Mouse (Mus musculus): Measurements from ENCODE around the gene Asap3. TPM values are rescaled to one million over a fixed set of nuclear protein-coding genes. Genes with fewer than 3 reads are reported as not detected.

Asap3 gene
- polyA plus RNA-seq (2014; fragmentation: Nextera tagmentation; extraction: Ambion mirVana), result 1.6 and 2.4 TPM in 2 replicates

DNA sequence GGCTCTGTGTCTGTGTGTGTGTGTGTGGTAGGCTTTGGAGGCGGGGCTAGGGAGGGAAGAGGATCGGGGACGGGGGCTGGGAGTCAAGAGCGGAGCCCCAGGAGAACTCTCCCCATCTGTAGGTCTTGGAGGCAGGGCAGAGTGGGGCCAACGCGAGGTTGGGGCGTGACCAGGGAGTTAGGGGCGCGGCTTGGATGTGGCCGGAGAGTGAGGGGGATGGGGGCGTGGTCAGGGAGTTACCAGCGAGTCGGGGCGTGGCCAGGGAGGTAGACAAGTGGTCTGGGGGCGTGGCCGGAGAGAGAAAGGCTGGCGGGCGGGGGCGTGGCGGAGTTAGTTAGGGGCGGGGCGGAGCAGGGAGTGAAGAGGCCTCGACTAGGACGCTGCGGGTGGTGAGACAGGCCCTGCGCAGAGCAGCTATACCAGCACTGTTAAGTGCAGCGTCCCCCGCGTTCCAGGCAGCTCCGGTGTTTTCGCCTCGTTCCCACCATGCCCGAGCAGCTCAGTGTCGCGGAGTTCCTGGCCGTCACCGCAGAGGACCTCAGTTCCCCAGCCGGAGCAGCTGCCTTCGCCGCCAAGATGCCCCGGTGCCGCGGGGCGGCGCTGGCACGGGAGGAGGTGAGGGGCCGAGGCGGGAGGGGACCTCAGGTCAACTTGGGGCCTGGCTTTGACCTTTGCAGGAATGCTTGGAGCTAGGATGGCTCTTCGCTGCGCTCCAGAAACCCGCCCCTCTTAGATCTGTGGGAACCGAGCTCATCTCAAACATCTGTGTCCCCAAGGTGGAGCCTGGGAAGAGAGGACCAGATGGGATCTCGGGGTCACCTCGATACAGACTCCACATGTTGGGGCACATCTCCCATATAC lies at the start of gene Asap3:
Asap3 (plus strand) TSS at position 333 of the 861 bp plus-strand sequence.
- no peaks in the 10 kb centered on the region for H3K36me3 ChIP-seq (ENCODE audit: control insufficient read depth, insufficient read depth, low read length)
- peak within 1 kb of the TSS; percentile 51 for H3K4me3 ChIP-seq (ENCODE audit: low read depth, low read length)
- peak within 1 kb of the TSS; percentile 99 for H3K4me2 ChIP-seq (ENCODE audit: low read length)
- peak within 1 kb of the TSS; percentile 18; the same call in 1 of the 2 replicates for H3K27ac ChIP-seq (ENCODE audit: low read depth, low read length)
- H3K4me1 ChIP-seq (ENCODE audit: control insufficient read depth, insufficient read depth, low read length), result peaks cover 7% of the 10 kb centered on the region
- peak; percentile 90 for ATAC-seq
- H3K9ac ChIP-seq (ENCODE audit: low read length), result peak within 1 kb of the TSS; percentile 75
- H3K27me3 ChIP-seq (replicated peaks; ENCODE audit: control insufficient read depth, insufficient read depth, low read length), result 0 out of 2 replicates have a peak, but pooled peaks cover 3% of the 10 kb centered on the region
- WGBS, result 1% methylated on average over 51 of the region's 54 CpGs
- H3K9me3 ChIP-seq (replicated peaks; ENCODE audit: control insufficient read depth, low read length), result no peaks in the 10 kb centered on the region
- DNase-seq (ENCODE audit: low spot score), result peak; percentile 97

DNA sequence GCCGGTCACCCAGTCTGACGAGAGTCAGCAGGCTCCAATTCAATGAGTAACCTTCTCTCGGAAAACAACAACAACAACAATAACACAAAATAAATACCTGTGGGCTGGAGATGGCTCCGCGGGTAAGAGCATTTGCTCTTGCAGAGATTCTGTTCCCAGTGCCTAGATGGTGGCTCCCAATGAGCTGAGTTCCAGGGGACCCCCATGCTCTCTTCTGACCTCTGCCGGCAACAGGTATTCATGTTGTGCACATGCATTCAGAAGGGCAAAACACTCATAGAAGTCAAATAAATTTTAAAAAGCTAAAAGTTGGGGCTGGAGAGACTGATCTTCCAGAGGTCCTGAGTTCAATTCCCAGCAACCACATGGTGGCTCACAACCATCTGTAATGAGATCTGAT lies 47.7 kb upstream of the Asap3 start:
- Histone ChIP-seq H3K36me3 (ENCODE audit: control insufficient read depth, insufficient read depth, low read length) (no peaks in the 10 kb centered on the region), H3K4me3 (ENCODE audit: low read depth, low read length) (no peak overlapping the region), H3K4me2 (ENCODE audit: low read length) (no peak overlapping the region), H3K27ac (ENCODE audit: low read depth, low read length) (no peak overlapping the region), H3K4me1 (ENCODE audit: control insufficient read depth, insufficient read depth, low read length) (no peaks in the 10 kb centered on the region; the same call in 1 of the 2 replicates), H3K9me3 (replicated peaks; ENCODE audit: control insufficient read depth, low read length) (no peaks in the 10 kb centered on the region), H3K9ac (ENCODE audit: low read length) (no peak overlapping the region), H3K27me3 (replicated peaks; ENCODE audit: control insufficient read depth, insufficient read depth, low read length) (no peaks in the 10 kb centered on the region)
- no peak for ATAC-seq
- DNase-seq (ENCODE audit: low spot score), result no peak
- WGBS, result 77% methylated on average over 6 of the region's 6 CpGs

DNA sequence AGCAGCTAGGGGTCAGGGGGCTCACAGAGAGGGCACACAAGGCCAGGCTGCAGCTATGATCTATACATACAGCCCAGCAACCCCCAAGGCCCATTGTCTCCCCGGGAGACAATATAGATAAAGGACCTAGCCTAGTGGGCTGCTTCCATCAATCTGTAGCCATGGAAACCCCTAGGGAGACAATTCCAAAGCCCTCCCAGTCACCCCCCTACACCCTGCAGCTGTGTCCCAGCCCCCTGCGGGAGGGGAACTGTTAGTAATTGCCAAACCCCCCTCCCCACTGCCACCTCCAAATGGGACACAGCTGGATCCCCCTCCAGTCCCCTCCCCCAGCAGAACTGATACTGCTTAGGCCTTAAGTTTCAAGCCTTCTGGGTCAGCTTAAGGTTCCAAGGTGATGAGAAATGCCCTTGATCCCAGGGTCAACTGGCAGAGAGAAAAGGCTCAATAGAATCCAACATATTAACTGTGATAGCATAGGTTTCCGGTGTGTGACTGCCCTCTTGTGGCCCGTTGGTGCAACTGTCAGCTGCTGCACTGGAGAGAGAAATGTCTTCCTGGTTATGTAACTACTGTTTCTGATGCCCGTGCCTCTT lies 46.3 kb upstream of the Asap3 start:
- peak; percentile 91 for DNase-seq (ENCODE audit: low spot score)
- Histone ChIP-seq H3K27me3 (replicated peaks; ENCODE audit: control insufficient read depth, insufficient read depth, low read length) (no peaks in the 10 kb centered on the region), H3K36me3 (ENCODE audit: control insufficient read depth, insufficient read depth, low read length) (no peaks in the 10 kb centered on the region), H3K9me3 (replicated peaks; ENCODE audit: control insufficient read depth, low read length) (no peaks in the 10 kb centered on the region), H3K4me3 (ENCODE audit: low read depth, low read length) (no peak overlapping the region), H3K4me1 (ENCODE audit: control insufficient read depth, insufficient read depth, low read length) (no peaks in the 10 kb centered on the region; the same call in 1 of the 2 replicates), H3K9ac (ENCODE audit: low read length) (no peak overlapping the region; the same call in 1 of the 2 replicates), H3K4me2 (ENCODE audit: low read length) (no peak overlapping the region), H3K27ac (ENCODE audit: low read depth, low read length) (peak overlapping the region; percentile 63; the same call in 1 of the 2 replicates)
- under 1% methylated on average over 5 of the region's 5 CpGs for WGBS
- ATAC-seq, result peak; percentile 85

DNA sequence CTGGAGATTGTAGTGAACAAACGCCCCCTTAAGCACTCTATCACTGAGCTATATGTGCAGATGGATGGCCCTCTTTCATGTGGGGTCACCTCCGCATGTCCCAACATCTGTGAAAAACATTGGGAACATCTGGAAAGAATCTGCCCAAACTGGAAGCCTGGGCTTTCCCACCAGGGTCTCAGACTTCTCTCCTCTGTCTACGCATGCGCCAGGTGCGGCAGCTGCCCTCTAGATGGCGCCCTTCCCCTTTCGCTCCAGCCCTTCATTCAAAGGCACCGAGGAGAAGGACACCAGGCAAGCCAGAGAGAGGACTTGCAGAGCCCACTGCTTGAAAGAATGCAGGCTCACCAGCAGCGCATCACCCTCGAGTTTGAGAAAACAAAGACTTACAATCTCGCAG lies 42.7 kb upstream of the Asap3 start:
- no peak overlapping the region for H3K4me3 ChIP-seq (ENCODE audit: low read depth, low read length)
- DNase-seq (ENCODE audit: low spot score) (peak; percentile 85), ATAC-seq (peak; percentile 72)
- H3K4me2 ChIP-seq (ENCODE audit: low read length), result no peak overlapping the region
- no peak overlapping the region for H3K9ac ChIP-seq (ENCODE audit: low read length)
- H3K9me3 ChIP-seq (replicated peaks; ENCODE audit: control insufficient read depth, low read length), result no peaks in the 10 kb centered on the region
- H3K36me3 ChIP-seq (ENCODE audit: control insufficient read depth, insufficient read depth, low read length), result no peaks in the 10 kb centered on the region
- H3K4me1 ChIP-seq (ENCODE audit: control insufficient read depth, insufficient read depth, low read length), result no peaks in the 10 kb centered on the region; the same call in 1 of the 2 replicates
- H3K27me3 ChIP-seq (replicated peaks; ENCODE audit: control insufficient read depth, insufficient read depth, low read length), result no peaks in the 10 kb centered on the region
- H3K27ac ChIP-seq (ENCODE audit: low read depth, low read length), result no peak overlapping the region
- 1% methylated on average over 11 of the region's 11 CpGs for whole genome bisulfite sequencing

DNA sequence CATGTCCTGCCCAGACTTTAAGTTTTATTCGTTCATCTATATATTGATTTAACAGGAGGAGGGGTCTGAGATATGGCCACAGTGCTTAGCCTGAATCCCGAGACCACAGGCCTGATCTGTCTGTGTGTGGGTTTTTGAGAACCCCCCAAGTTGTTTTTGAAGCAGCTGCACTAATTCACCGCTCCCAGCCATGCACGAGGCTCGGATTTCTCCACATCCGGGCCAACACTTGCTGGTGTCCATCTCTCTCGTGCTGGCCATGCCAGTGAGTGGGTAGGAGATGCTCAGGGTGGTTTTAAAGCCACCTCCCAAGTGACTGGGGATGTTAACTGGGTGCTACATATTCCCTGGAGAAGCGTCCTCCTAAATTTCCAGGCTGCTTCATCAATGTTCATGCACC lies 41.2 kb upstream of the Asap3 start:
- no peak for ATAC-seq
- DNase-seq (ENCODE audit: low spot score), result no peak
- Histone ChIP-seq H3K9me3 (replicated peaks; ENCODE audit: control insufficient read depth, low read length) (no peaks in the 10 kb centered on the region), H3K4me1 (ENCODE audit: control insufficient read depth, insufficient read depth, low read length) (no peaks in the 10 kb centered on the region; the same call in 1 of the 2 replicates), H3K27me3 (replicated peaks; ENCODE audit: control insufficient read depth, insufficient read depth, low read length) (no peaks in the 10 kb centered on the region), H3K36me3 (ENCODE audit: control insufficient read depth, insufficient read depth, low read length) (no peaks in the 10 kb centered on the region), H3K4me2 (ENCODE audit: low read length) (no peak overlapping the region), H3K27ac (ENCODE audit: low read depth, low read length) (no peak overlapping the region), H3K9ac (ENCODE audit: low read length) (no peak overlapping the region), H3K4me3 (ENCODE audit: low read depth, low read length) (no peak overlapping the region)
- WGBS, result 83% methylated on average over 8 of the region's 8 CpGs

DNA sequence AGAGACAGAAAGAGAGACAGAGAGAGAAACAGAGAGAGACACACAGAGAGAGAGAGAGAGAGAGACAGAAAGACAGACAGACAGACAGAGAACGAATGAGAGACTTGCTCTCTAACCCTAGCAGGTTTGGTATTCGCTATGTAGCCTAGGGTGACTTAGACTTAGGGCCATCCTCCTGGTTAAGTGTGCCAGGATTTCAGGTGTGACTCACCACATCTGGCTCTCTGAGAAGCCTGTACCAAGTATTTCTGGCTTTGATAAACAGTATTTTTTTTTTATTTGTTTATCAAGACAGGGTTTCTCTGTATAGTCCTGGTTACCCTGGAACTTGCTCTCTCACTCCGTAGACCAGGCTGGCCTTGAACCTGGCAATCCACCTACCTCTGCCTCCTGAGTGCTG lies 38.5 kb upstream of the Asap3 start:
- H3K4me1 ChIP-seq (ENCODE audit: control insufficient read depth, insufficient read depth, low read length), result no peaks in the 10 kb centered on the region
- no peaks in the 10 kb centered on the region for H3K9me3 ChIP-seq (replicated peaks; ENCODE audit: control insufficient read depth, low read length)
- H3K27ac ChIP-seq (ENCODE audit: low read depth, low read length), result no peak overlapping the region
- H3K27me3 ChIP-seq (replicated peaks; ENCODE audit: control insufficient read depth, insufficient read depth, low read length), result no peaks in the 10 kb centered on the region
- H3K36me3 ChIP-seq (ENCODE audit: control insufficient read depth, insufficient read depth, low read length), result no peaks in the 10 kb centered on the region
- H3K4me3 ChIP-seq (ENCODE audit: low read depth, low read length), result no peak overlapping the region
- 83% methylated on average over 3 of the region's 3 CpGs for WGBS
- DNase-seq (ENCODE audit: low spot score) (no peak), ATAC-seq (no peak)
- no peak overlapping the region for H3K4me2 ChIP-seq (ENCODE audit: low read length)
- no peak overlapping the region for H3K9ac ChIP-seq (ENCODE audit: low read length)

DNA sequence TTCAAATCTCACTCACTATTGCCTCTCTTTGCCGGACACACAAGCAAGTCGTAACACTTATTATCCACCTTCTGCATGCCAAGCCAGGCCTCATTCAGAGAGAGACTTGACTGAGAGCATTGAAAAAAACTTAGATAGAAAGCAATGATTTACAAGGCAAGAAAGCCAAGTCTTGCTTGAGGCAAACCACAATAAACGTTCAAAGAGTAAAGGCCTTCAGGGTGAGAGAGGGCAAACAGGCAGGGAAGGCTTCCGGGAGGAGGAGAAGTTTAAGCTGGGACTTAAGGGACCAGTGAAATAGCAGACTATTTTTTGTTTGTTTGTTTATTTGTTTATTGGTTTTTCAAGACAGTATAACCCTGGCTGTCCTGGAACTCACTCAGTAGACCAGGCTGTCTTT lies 35.8 kb upstream of the Asap3 start:
- no peak overlapping the region for H3K4me3 ChIP-seq (ENCODE audit: low read depth, low read length)
- WGBS, result 86% methylated on average over 4 of the region's 4 CpGs
- no peaks in the 10 kb centered on the region for H3K27me3 ChIP-seq (replicated peaks; ENCODE audit: control insufficient read depth, insufficient read depth, low read length)
- ATAC-seq (no peak), DNase-seq (ENCODE audit: low spot score) (no peak)
- H3K27ac ChIP-seq (ENCODE audit: low read depth, low read length), result no peak overlapping the region
- no peak overlapping the region for H3K4me2 ChIP-seq (ENCODE audit: low read length)
- H3K9me3 ChIP-seq (replicated peaks; ENCODE audit: control insufficient read depth, low read length), result no peaks in the 10 kb centered on the region
- no peaks in the 10 kb centered on the region for H3K36me3 ChIP-seq (ENCODE audit: control insufficient read depth, insufficient read depth, low read length)
- peaks cover 5% of the 10 kb centered on the region; the same call in 1 of the 2 replicates for H3K4me1 ChIP-seq (ENCODE audit: control insufficient read depth, insufficient read depth, low read length)
- H3K9ac ChIP-seq (ENCODE audit: low read length), result no peak overlapping the region

DNA sequence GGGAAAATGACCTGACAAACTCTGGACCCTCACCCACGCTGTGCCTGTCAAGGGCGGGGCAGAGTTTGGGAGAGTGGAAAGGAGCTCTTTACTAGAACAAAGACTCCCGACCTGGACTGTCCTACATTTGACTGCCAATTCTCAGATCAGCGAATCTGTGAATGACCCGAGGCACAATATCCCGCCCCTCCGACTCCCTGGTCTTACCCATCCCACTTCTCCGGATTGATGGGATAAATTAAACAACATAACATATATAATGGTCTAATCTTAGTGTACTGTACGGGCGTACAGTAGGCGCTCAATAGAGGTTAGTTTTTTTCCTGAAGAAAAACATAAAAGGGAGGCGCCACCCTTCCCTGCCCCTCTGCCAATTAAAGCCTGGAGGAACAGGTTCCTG lies 34.7 kb upstream of the Asap3 start:
- Histone ChIP-seq H3K36me3 (ENCODE audit: control insufficient read depth, insufficient read depth, low read length) (no peaks in the 10 kb centered on the region), H3K4me2 (ENCODE audit: low read length) (peak overlapping the region; percentile 100), H3K9me3 (replicated peaks; ENCODE audit: control insufficient read depth, low read length) (no peaks in the 10 kb centered on the region), H3K27ac (ENCODE audit: low read depth, low read length) (no peak overlapping the region), H3K9ac (ENCODE audit: low read length) (peak overlapping the region; percentile 66), H3K27me3 (replicated peaks; ENCODE audit: control insufficient read depth, insufficient read depth, low read length) (no peaks in the 10 kb centered on the region), H3K4me3 (ENCODE audit: low read depth, low read length) (peak overlapping the region; percentile 61), H3K4me1 (ENCODE audit: control insufficient read depth, insufficient read depth, low read length) (peaks cover 9% of the 10 kb centered on the region; the same call in 1 of the 2 replicates)
- WGBS, result 11% methylated on average over 12 of the region's 12 CpGs
- ATAC-seq (peak; percentile 35; the same call in 1 of the 2 replicates), DNase-seq (ENCODE audit: low spot score) (peak; percentile 12)

Data from forebrain, embryonic 14.5 days (tissue).